Mouse (Mus musculus) B cell, adult 62 days (primary cell): ENCODE measurements around the gene Sh2d1b2. TPM values are rescaled to one million over a fixed set of nuclear protein-coding genes. Genes with fewer than 3 reads are reported as not detected.

Experiments
- total RNA-seq: library from RNA; stranded (reverse); gene quantifications from 4 replicates; pipeline ENCODE4 v1.2.4, GENCODE M21; 2023

Sh2d1b2 gene
- not detected in 4 replicates for total RNA-seq

GRCm38 (mm10) chr1:170232688-170233087, at the start of gene Sh2d1b2:
TSS of gene Sh2d1b2 (plus strand) at chr1:170232749.

GRCm38 (mm10) chr1:170214757-170215522, 17.6 kb upstream of the Sh2d1b2 start, which contains the start of gene Uhmk1:
TSS of gene Uhmk1 (minus strand) at chr1:170215397.

GRCm38 (mm10) chr1:170277016-170277415, 44.5 kb downstream of the Sh2d1b2 start, which contains the start of gene Sh2d1b1:
TSS of gene Sh2d1b1 (plus strand) at chr1:170277320.

Other genes starting within 250 kb of the Sh2d1b2 start
- gene Ddr2, start 122.0 kb upstream of the Sh2d1b2 start, total RNA-seq, result 0.19 TPM in 1 of 4 replicates, not detected in the others
- 66.1 to 84.7 TPM (median 75.8 TPM) in 4 replicates for gene Uap1, start 57.8 kb upstream of the Sh2d1b2 start, total RNA-seq
- 64.0 to 66.4 TPM (median 65.2 TPM) in 4 replicates for gene Uhmk1, start 17.4 kb upstream of the Sh2d1b2 start, total RNA-seq
- 0.52 to 0.89 TPM (median 0.83 TPM) in 4 replicates for gene Sh2d1b1, start 44.6 kb downstream of the Sh2d1b2 start, total RNA-seq
- 0.13 to 0.14 TPM in 2 of 4 replicates, not detected in the others for gene Gm7694, start 73.6 kb downstream of the Sh2d1b2 start, total RNA-seq
- not detected in 4 replicates for gene Spata46, start 76.1 kb downstream of the Sh2d1b2 start, total RNA-seq